Mouse (Mus musculus) myocyte (in vitro differentiated cells): ENCODE measurements at regions not wholly inside any gene's neighbourhood (a gene's known extent, or its start where the extent isn't known, plus 50 kb on each side); places are given as distances from the start of the nearest gene placed in this dataset.

ENCODE experiments used
- H3K27me3 ChIP-seq: one replicate; pipeline ENCODE4 v1.6.1; 2011; ENCODE audit not compliant: control insufficient read depth, insufficient read depth, insufficient read length
- H3K36me3 ChIP-seq: one replicate; pipeline ENCODE4 v1.6.1; 2011; ENCODE audit not compliant: control insufficient read depth, insufficient read depth
- H3K4me2 ChIP-seq: one replicate; pipeline ENCODE4 v1.6.1; 2011; ENCODE audit warnings: low read depth, control low read depth
- H3K4me3 ChIP-seq: one replicate; pipeline ENCODE4 v1.5.1; 2011; ENCODE audit warnings: mild to moderate bottlenecking, control low read depth, moderate library complexity
- H3K79me2 ChIP-seq: one replicate; pipeline ENCODE4 v1.6.1; 2011; ENCODE audit not compliant: control insufficient read depth, insufficient read depth
- H3ac ChIP-seq: one replicate; pipeline ENCODE4 v1.6.1; 2011; ENCODE audit not compliant: control insufficient read depth, insufficient read length
- CEBPB ChIP-seq: IDR thresholded peaks from 2 replicates; pipeline ENCODE4 v1.6.1; 2011; ENCODE audit warnings: mild to moderate bottlenecking, moderate library complexity; ENCODE audit not compliant: poor library complexity, insufficient read depth, severe bottlenecking
- E2F4 ChIP-seq: IDR thresholded peaks from one replicate; pipeline ENCODE4 v1.6.1; 2011; ENCODE audit warnings: mild to moderate bottlenecking, control low read depth, moderate library complexity; ENCODE audit not compliant: insufficient read depth
- MAX ChIP-seq: IDR thresholded peaks from one replicate; pipeline ENCODE4 v1.6.1; 2011; ENCODE audit warnings: low read depth, mild to moderate bottlenecking, control low read depth
- MYOD1 ChIP-seq, 3 experiments: IDR thresholded peaks; one replicate each; pipeline ENCODE4 v1.6.1; 2011; ENCODE audit warnings: control low read depth in 2 of 3, low read depth in 2 of 3, mild to moderate bottlenecking in 2 of 3, moderate library complexity in 1 of 3; ENCODE audit not compliant: insufficient read length in 2 of 3, control insufficient read depth in 1 of 3
- MYOG ChIP-seq, 3 experiments: IDR thresholded peaks; one replicate each; pipeline ENCODE4 v1.6.1; 2011; ENCODE audit warnings: control low read depth in 2 of 3, low read depth in 2 of 3, mild to moderate bottlenecking in 2 of 3; ENCODE audit not compliant: insufficient read length in 2 of 3, control insufficient read depth in 1 of 3, insufficient read depth in 1 of 3
- POLR2A ChIP-seq: IDR thresholded peaks from one replicate; pipeline ENCODE4 v1.6.1; 2011; ENCODE audit warnings: low read depth, mild to moderate bottlenecking, control low read depth, moderate library complexity; ENCODE audit not compliant: insufficient read length
- POLR2AphosphoS2 ChIP-seq: IDR thresholded peaks from one replicate; pipeline ENCODE4 v1.6.1; 2011; ENCODE audit warnings: low read depth, control low read depth; ENCODE audit not compliant: insufficient read length
- REST ChIP-seq: IDR thresholded peaks from one replicate; pipeline ENCODE4 v1.6.1; 2011; ENCODE audit warnings: mild to moderate bottlenecking, control low read depth, moderate library complexity; ENCODE audit not compliant: insufficient read depth, insufficient read length
- SRF ChIP-seq: IDR thresholded peaks from one replicate; pipeline ENCODE4 v1.6.1; 2011; ENCODE audit warnings: low read depth; ENCODE audit not compliant: control insufficient read depth, insufficient read length
- TCF12 ChIP-seq: IDR thresholded peaks from one replicate; pipeline ENCODE4 v1.6.1; 2011; ENCODE audit warnings: mild to moderate bottlenecking, control low read depth; ENCODE audit not compliant: poor library complexity, insufficient read depth, severe bottlenecking
- TCF3 ChIP-seq: IDR thresholded peaks from one replicate; pipeline ENCODE4 v1.6.1; 2011; ENCODE audit warnings: low read depth, control low read depth; ENCODE audit not compliant: insufficient read length
- USF1 ChIP-seq: IDR thresholded peaks from one replicate; pipeline ENCODE4 v1.6.1; 2011; ENCODE audit warnings: low read depth, mild to moderate bottlenecking, control low read depth, moderate library complexity

- Histone ChIP-seq H3K4me2 (no peak overlapping the region), H3K27me3 (peaks cover 41% of the 10 kb centered on the region), H3K79me2 (no peaks in the 10 kb centered on the region), H3K4me3 (no peak overlapping the region), H3K36me3 (no peaks in the 10 kb centered on the region), H3ac (no peak overlapping the region)
- TF ChIP-seq REST (no peak), TCF3 (no peak), POLR2AphosphoS2 (no peak), SRF (no peak), TCF12 (no peak)
Observed at GRCm38 (mm10) chr1:154982836-154983235, 98.5 kb upstream of the Cacna1e start.

GRCm38 (mm10) chr1:154981687-154982086, 97.4 kb upstream of the Cacna1e start:
- TF ChIP-seq TCF3 (no peak), POLR2A (no peak), TCF12 (no peak), SRF (no peak), E2F4 (no peak), MYOD1 (IDR thresholded peaks at IDR 0.05; ENCODE audit: control insufficient read depth in 1 of 3, insufficient read length in 2 of 3, low read depth in 2 of 3) (no peak), POLR2AphosphoS2 (no peak)
- H3K4me3 ChIP-seq, result no peak overlapping the region
- H3ac ChIP-seq, result no peak overlapping the region
- no peak overlapping the region for H3K4me2 ChIP-seq
- no peaks in the 10 kb centered on the region for H3K36me3 ChIP-seq
- peaks cover 46% of the 10 kb centered on the region for H3K27me3 ChIP-seq
- H3K79me2 ChIP-seq, result no peaks in the 10 kb centered on the region

GRCm38 (mm10) chr1:154975732-154976131, 91.4 kb upstream of the Cacna1e start:
- H3K4me3 ChIP-seq, result no peak overlapping the region
- no peaks in the 10 kb centered on the region for H3K36me3 ChIP-seq
- no peak overlapping the region for H3K4me2 ChIP-seq
- TF ChIP-seq SRF (no peak), MYOG (IDR thresholded peaks at IDR 0.05; ENCODE audit: control insufficient read depth in 1 of 3, insufficient read depth in 1 of 3, insufficient read length in 2 of 3, low read depth in 2 of 3) (no peak), MAX (no peak), USF1 (no peak), REST (no peak), CEBPB (no peak), E2F4 (no peak), TCF3 (no peak), POLR2AphosphoS2 (no peak), POLR2A (no peak), TCF12 (no peak), MYOD1 (IDR thresholded peaks at IDR 0.05; ENCODE audit: control insufficient read depth in 1 of 3, insufficient read length in 2 of 3, low read depth in 2 of 3) (no peak)
- peaks cover 13% of the 10 kb centered on the region for H3K27me3 ChIP-seq
- H3ac ChIP-seq, result no peak overlapping the region
- no peaks in the 10 kb centered on the region for H3K79me2 ChIP-seq

GRCm38 (mm10) chr1:154961271-154961670, 77.0 kb upstream of the Cacna1e start:
- Histone ChIP-seq H3K27me3 (peaks cover 14% of the 10 kb centered on the region), H3ac (no peak overlapping the region), H3K4me2 (no peak overlapping the region), H3K36me3 (no peaks in the 10 kb centered on the region), H3K79me2 (no peaks in the 10 kb centered on the region), H3K4me3 (no peak overlapping the region)
- no peak for TF ChIP-seq E2F4
- TF ChIP-seq CEBPB, result no peak
- TF ChIP-seq POLR2AphosphoS2, result no peak
- no peak for TF ChIP-seq MAX
- no peak for TF ChIP-seq USF1
- TF ChIP-seq REST, result no peak
- no peak for TF ChIP-seq MYOG (IDR thresholded peaks at IDR 0.05; ENCODE audit: control insufficient read depth in 1 of 3, insufficient read depth in 1 of 3, insufficient read length in 2 of 3, low read depth in 2 of 3)
- TF ChIP-seq SRF, result no peak
- no peak for TF ChIP-seq TCF12
- no peak for TF ChIP-seq TCF3
- TF ChIP-seq POLR2A, result no peak
- no peak for TF ChIP-seq MYOD1 (IDR thresholded peaks at IDR 0.05; ENCODE audit: control insufficient read depth in 1 of 3, insufficient read length in 2 of 3, low read depth in 2 of 3)

GRCm38 (mm10) chr1:154956625-154957031, 72.3 kb upstream of the Cacna1e start:
- H3ac ChIP-seq, result no peak overlapping the region
- no peak overlapping the region for H3K4me3 ChIP-seq
- no peak overlapping the region for H3K4me2 ChIP-seq
- TF ChIP-seq MYOG (IDR thresholded peaks at IDR 0.05; ENCODE audit: control insufficient read depth in 1 of 3, insufficient read depth in 1 of 3, insufficient read length in 2 of 3, low read depth in 2 of 3), result no peak
- TF ChIP-seq REST, result no peak
- TF ChIP-seq POLR2A, result no peak
- no peak for TF ChIP-seq MYOD1 (IDR thresholded peaks at IDR 0.05; ENCODE audit: control insufficient read depth in 1 of 3, insufficient read length in 2 of 3, low read depth in 2 of 3)
- TF ChIP-seq TCF3, result no peak
- TF ChIP-seq MAX, result no peak
- TF ChIP-seq TCF12, result no peak
- H3K36me3 ChIP-seq, result no peaks in the 10 kb centered on the region
- peaks cover 21% of the 10 kb centered on the region for H3K27me3 ChIP-seq
- H3K79me2 ChIP-seq, result no peaks in the 10 kb centered on the region
